Mouse (Mus musculus) layer of hippocampus, postnatal 10 days (tissue): Measurements from ENCODE around the gene Igf1r. TPM values are rescaled to one million over a fixed set of nuclear protein-coding genes. Genes with fewer than 3 reads are reported as not detected.
A peak's percentile ranks its signal among the peaks of the same experiment; 100 is the strongest.

Experiments used
- DNase-seq, 2 experiments: peaks; one replicate each; pipeline ENCODE4 v3.0.0; 2021; ENCODE audit warnings: low spot score in 2 of 2
- total RNA-seq, 2 experiments: library from RNA; stranded (reverse); gene quantifications; 2 replicates each; pipeline ENCODE4 v1.2.3; 2021

Gene Igf1r
- total RNA-seq, 2 experiments from 2014 or later, result 34.3 to 34.5 TPM

GRCm38 (mm10) chr7:68221677-68222230 lies 269.1 kb downstream of the Igf1r start:
- DNase-seq, result peak; percentile 30 to 44

DNA sequence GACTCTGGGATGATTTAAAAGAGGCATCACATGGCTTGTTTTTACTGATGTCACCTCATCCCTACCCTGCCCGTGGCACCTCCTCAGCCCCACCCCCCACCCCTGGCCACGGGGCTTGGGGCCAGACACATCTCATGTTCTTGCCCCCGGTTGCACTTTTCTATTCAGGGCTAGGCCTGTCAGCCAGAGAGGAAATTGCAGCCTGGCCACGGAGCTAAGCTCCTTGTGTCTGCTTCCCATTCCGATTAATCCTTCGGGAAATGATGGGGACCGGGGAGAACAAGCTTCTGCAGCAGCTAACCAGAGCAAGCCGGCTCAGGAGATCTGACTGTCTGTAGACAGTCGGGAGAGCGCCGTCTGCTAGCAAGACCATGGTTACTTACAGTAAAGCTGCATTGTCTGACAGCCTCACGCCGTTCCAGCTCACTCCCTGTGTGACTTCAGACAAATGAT lies 270.8 kb downstream of the Igf1r start:
- DNase-seq, result no peak

GRCm38 (mm10) chr7:68224006-68224405 lies 271.4 kb downstream of the Igf1r start:
- DNase-seq, result no peak

GRCm38 (mm10) chr7:68225427-68226054 lies 272.9 kb downstream of the Igf1r start:
- DNase-seq, result no peak

DNA sequence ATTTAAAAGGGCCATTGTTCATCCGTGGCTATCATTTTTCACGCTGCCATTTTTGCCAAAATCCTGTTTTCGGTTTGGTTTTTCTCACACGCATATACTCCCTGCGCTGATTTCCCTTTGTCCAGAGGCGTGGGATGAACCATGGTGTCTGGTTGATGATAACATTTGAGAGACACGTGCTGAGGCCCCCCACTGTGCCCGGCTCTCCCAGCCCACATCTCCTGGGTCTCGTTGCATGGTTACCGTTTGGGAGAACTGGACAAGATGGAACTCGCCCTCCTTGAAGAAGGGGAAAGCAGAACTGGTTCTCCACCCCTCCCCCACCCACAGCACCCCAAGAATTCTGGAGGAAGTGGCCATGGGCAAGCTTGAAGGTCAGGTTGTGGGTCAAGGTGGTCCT lies 274.4 kb downstream of the Igf1r start:
- no peak for DNase-seq

DNA sequence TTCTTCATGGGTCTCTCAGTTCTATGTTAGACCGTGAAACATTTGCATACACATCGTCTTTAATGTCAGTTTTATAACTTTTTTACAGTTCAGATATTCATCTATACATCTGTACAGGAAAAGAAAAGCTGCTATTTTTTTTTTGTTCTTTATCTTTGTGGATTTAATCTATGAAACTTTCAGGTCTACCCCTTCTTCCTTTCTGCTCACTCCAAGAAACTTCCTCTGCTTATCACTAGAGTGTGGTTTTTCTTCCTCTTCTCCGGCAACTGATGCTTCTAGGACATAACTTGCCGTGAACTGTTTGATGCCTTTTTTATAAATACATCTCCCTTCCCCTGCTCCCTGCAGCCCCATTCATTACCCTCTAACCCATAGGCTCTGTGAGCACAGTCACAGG lies 275.0 kb downstream of the Igf1r start:
- no peak for DNase-seq

DNA sequence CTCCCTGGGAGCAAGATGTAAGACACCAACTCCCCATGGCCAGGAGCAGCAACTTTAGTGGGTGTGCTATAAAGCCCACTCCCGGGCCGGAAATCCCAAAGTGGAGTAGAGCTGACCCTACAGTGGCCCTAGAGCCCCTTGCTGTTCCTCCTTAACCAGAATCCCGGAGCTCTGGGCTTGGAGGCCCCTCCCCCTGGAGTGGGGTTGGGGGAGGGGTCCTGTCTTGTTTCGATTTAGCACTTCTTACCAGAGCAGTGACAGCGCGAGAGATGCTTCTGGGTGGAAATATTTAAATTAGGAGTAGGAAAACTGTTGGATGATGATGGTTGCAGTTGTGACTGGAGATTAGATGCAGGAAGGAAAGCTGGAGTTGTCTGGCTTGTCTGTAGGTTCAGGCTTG lies 275.9 kb downstream of the Igf1r start:
- no peak for DNase-seq

DNA sequence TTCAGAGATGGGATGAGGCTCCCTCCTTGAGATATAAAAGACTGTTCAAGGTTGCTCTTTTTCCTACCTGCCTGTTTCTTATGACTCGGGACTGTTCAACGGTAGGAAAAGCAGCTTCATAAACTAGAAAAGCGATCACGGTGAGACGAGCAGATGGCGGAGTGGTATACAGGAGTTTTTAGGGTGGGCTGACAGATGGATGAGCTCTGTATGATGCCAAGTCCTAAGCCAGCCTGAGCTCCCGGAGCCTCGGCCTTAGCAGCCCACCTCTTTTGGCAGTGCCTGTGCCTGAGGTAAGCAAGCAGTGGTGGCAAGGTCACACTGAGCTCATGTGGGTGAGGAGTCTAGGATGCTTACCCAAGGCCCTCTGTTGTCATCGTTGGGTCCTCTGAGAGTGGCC lies 278.2 kb downstream of the Igf1r start:
- no peak for DNase-seq

DNA sequence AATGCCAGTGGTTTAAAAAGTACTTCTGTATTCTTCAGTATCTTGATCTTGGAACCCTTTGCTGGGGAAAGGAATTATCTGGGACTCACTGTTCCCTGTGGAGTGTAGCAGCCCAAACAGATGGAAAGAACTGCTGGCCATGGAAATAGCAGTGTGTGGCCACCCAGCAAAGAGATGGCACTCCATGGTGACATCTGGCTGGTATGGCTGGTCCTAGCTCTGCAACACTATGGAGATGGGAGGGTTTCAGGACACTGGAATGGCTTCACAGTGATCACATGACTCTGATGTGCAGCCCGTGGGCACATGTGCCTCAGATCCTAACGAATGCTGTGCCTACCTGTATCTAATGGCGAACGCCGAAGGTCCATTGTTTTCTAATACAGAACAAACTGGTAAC lies 279.9 kb downstream of the Igf1r start:
- DNase-seq, result no peak

DNA sequence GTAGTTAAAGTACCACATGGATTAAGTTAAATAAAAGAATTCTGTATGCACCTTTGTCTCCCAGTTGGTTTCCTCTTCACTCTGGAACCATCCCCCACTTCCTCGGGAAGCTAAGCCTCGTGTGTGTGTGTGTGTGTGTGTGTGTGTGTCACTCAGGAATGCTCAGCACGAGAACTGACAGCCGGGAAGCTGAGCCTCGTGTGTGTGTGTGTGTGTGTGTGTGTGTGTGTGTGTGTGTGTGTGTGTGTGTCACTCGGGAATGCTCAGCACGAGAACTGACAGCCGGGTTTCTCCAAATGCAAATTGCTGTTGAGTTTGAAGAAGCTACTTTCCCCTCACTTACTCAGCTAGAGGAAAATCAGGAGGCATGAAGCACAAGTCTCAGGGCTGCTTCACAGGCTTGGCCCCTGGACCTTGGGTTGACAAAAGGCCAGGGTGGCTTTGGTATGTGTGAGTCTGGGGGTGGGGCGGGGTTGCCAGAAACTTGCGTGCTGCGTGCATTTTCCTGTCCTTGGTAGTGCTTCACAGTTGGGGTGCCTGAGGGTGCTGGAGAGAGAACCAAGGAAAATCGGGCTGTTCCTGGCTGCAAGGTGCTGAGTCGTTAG lies 281.1 kb downstream of the Igf1r start:
- DNase-seq, result no peak

GRCm38 (mm10) chr7:68236817-68237216 lies 284.2 kb downstream of the Igf1r start:
- no peak for DNase-seq

- no peak for DNase-seq
These were observed 286.7 kb downstream of the Igf1r start for GRCm38 (mm10) chr7:68239220-68239827.

GRCm38 (mm10) chr7:68241205-68241604 lies 288.6 kb downstream of the Igf1r start:
- DNase-seq, result no peak

GRCm38 (mm10) chr7:68245681-68246080 lies 293.1 kb downstream of the Igf1r start:
- no peak for DNase-seq

- no peak for DNase-seq
These were observed 293.6 kb downstream of the Igf1r start for GRCm38 (mm10) chr7:68246249-68246648.

DNA sequence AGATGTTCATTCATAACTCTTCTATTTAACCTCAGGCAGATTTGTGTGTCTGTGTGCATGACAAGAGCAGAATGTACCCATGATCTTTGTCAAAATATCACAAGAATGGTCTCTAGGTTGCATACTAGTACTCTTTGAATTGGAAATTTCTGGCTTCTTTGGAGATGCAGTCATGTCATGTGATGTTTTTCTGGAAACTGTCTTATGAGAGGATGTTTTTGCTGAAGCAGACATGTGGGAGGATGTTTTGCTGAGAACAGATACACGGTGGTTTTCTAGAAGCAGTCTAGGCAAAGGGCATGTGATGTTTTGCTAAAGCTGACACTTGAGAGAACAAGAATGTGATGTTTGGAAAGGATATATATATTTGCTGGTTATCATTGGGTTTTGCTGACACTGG lies 297.8 kb downstream of the Igf1r start:
- DNase-seq, result no peak

- no peak for DNase-seq
These were observed 298.3 kb downstream of the Igf1r start for GRCm38 (mm10) chr7:68250902-68251301.

- no peak for DNase-seq
These were observed 305.1 kb downstream of the Igf1r start for GRCm38 (mm10) chr7:68257767-68258166.

DNA sequence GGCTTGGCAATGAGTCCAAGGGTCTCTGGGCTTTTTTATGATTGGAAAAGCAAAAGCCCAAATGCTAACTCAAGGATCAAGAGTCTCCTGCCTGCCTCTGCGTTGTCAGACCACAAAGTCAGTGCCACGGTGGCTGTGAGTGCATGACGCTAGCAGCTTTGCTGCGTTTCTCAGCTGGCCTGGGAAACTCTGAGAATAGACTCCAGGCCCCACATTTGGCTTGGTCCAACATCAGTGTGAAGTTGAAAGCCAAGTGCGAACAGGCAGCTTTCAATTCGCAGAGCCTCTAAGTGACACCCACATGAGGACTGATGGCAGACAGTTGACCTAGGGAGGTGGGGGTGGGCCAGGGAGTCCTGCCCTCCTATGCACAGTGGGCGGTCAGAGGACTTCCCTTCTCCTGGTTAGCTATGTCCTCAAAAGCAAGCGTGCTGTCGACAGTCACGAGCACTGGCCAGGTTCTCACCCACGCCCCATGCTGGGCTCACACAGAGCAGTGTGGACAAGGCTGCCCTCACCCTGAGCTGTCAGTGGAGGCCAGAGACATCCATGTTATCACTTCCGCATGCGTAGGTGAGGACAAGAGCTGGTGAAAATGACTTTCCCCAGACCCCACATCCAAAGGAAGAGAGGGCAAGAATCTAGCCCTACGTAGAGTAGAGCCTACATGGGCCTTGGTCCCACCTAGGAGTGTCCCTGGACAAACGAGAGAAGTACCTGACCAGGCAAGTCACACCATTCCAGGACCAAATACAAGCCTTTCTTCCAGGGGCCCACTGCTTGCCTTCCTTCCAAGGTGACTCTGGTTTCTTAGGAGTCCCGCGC lies 305.9 kb downstream of the Igf1r start:
- DNase-seq, result no peak

GRCm38 (mm10) chr7:68259523-68260081 lies 307.0 kb downstream of the Igf1r start:
- no peak for DNase-seq

DNA sequence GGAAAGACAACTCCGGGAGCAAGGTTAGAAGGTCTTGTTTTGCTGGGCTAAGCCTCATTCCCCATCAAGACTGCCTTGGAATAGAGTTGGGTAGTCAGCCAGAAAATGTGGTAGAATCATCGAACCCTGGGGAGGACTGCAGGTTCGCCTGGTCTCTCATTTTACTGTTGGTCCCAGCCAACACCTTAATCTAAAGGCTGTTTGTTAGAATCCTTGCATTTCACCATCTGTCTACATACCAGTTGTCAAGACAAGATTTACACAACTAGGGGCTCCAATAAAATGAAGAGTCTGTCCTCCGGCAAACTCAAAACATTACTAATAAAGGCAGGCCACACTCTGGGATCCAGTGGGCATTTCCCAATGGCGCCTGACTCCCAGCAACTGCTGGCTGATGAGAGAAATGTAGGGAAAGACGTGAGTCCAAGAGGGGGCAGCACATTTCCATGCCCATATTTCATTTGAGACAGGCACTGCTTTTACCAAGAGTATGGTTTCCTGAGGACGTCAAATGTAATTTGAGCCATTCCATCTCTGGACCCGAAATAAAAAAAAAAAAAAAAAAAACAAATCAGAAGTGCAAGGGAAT lies 310.1 kb downstream of the Igf1r start:
- DNase-seq, result no peak
